Mouse (Mus musculus) left cerebral cortex, postnatal 14 days (tissue): Measurements from ENCODE around the gene Crocc. TPM values are rescaled to one million over a fixed set of nuclear protein-coding genes. Genes with fewer than 3 reads are reported as not detected.

ENCODE experiments used
- DNase-seq, 2 experiments: peaks; one replicate each; pipeline ENCODE4 v3.0.0; 2021 to 2022; ENCODE audit warnings: low spot score in 2 of 2, mixed read lengths in 1 of 2
- intact Hi-C: fragments of 180-260 bp; cut with DNase I; formaldehyde crosslinking; loops from one replicate; pipeline ENCODE4 v1.15.1; 2025
- long read RNA-seq, 2 experiments: library from polyadenylated mRNA; stranded (forward); transcript quantifications; one replicate each; pipeline ENCODE4 v2.0.0; 2021
- total RNA-seq, 2 experiments: library from RNA; stranded (reverse); gene quantifications; 2 replicates each; pipeline ENCODE4 v1.2.3; 2021

The Crocc gene
- 10 to 100 TPM; 51.0 to 52.7 TPM for total RNA-seq
- long read RNA-seq, experiment 1, full-length matches to known transcripts = 5 of 30 reads
- long read RNA-seq, experiment 1, partial matches to known transcripts = 16 of 30 reads
- long read RNA-seq, experiment 1, other reads (novel, unspliced or antisense) = 9 of 30 reads
- long read RNA-seq, experiment 2, partial matches to known transcripts = 15 of 25 reads
- long read RNA-seq, experiment 2, other reads (novel, unspliced or antisense) = 10 of 25 reads

- DNase-seq = peak; percentile 98 to 99
- intact Hi-C loops = loop anchor here (2.0 kb wide), 1 partner anchor 16 kb away; no protein-coding TSS in a partner anchor
Observed at GRCm38 (mm10) chr4:141060426-141061301, at the start of gene Crocc. Gene Crocc, minus strand, starts transcription at chr4:141060550.

GRCm38 (mm10) chr4:141108196-141108732 is 47.9 kb upstream of the Crocc start:
- no peak for DNase-seq
- intact Hi-C loops = no loop called here

- intact Hi-C loops = no loop called here
- DNase-seq = no peak
Observed at GRCm38 (mm10) chr4:141106526-141107183, 46.3 kb upstream of the Crocc start.

GRCm38 (mm10) chr4:141101855-141102254 is 41.5 kb upstream of the Crocc start:
- intact Hi-C loops = no loop called here
- DNase-seq = peak in 1 of 2 experiments; percentile 55

- intact Hi-C loops = no loop called here
Observed at GRCm38 (mm10) chr4:141101291-141101690, 40.9 kb upstream of the Crocc start.

GRCm38 (mm10) chr4:141099956-141100355 is 39.6 kb upstream of the Crocc start:
- DNase-seq = no peak
- intact Hi-C loops = no loop called here

More at GRCm38 (mm10) chr4:141101291-141101690, 40.9 kb upstream of the Crocc start:
- no peak for DNase-seq

GRCm38 (mm10) chr4:141098935-141099334 is 38.6 kb upstream of the Crocc start:
- intact Hi-C loops = no loop called here
- no peak for DNase-seq

- intact Hi-C loops = no loop called here
Observed at GRCm38 (mm10) chr4:141096710-141097109, 36.4 kb upstream of the Crocc start.

GRCm38 (mm10) chr4:141095016-141095415 is 34.7 kb upstream of the Crocc start:
- intact Hi-C loops = no loop called here
- DNase-seq = no peak

More at GRCm38 (mm10) chr4:141096710-141097109, 36.4 kb upstream of the Crocc start:
- DNase-seq = no peak

GRCm38 (mm10) chr4:141088714-141089113 is 28.4 kb upstream of the Crocc start:
- intact Hi-C loops = no loop called here
- peak; percentile 51 to 72 for DNase-seq

- no peak for DNase-seq
- intact Hi-C loops = no loop called here
Observed at GRCm38 (mm10) chr4:141088033-141088432, 27.7 kb upstream of the Crocc start, which contains the start of gene Spata21. Gene Spata21, plus strand, starts transcription at chr4:141088333.

- intact Hi-C loops = no loop called here
- no peak for DNase-seq
Observed at GRCm38 (mm10) chr4:141086862-141087261, 26.5 kb upstream of the Crocc start.

GRCm38 (mm10) chr4:141078510-141079137 is 18.3 kb upstream of the Crocc start:
- intact Hi-C loops = loop anchor here (5.0 kb wide), 1 partner anchor 39 kb away; no protein-coding TSS in a partner anchor

GRCm38 (mm10) chr4:141077681-141078509 is 17.5 kb upstream of the Crocc start, which contains the start of gene Necap2:
Gene Necap2, minus strand, starts transcription at chr4:141078357.
- intact Hi-C loops = loop anchor here (5.0 kb wide), 1 partner anchor 39 kb away; no protein-coding TSS in a partner anchor
- DNase-seq = peak; percentile 95 to 96

More at GRCm38 (mm10) chr4:141078510-141079137, 18.3 kb upstream of the Crocc start:
- no peak for DNase-seq

GRCm38 (mm10) chr4:141076761-141077506 is 16.6 kb upstream of the Crocc start:
- intact Hi-C loops = loop anchor here (5.0 kb wide), 1 partner anchor 40 kb away; no protein-coding TSS in a partner anchor
- DNase-seq = no peak

- intact Hi-C loops = no loop called here
Observed at GRCm38 (mm10) chr4:141074109-141074508, 13.8 kb upstream of the Crocc start.

GRCm38 (mm10) chr4:141073661-141074060 is 13.3 kb upstream of the Crocc start:
- DNase-seq = peak; percentile 75 to 85
- intact Hi-C loops = no loop called here

More at GRCm38 (mm10) chr4:141074109-141074508, 13.8 kb upstream of the Crocc start:
- DNase-seq = no peak
